Mouse (Mus musculus): ENCODE data around the gene Prtn3.
A peak's percentile ranks its signal among the peaks of the same experiment; 100 is the strongest.
"Not testable (repeated sequence)": the region's sequence is repeated elsewhere in the genome, so short reads cannot be mapped to it uniquely, and the experiment has no call there.

Prtn3 gene

DNA sequence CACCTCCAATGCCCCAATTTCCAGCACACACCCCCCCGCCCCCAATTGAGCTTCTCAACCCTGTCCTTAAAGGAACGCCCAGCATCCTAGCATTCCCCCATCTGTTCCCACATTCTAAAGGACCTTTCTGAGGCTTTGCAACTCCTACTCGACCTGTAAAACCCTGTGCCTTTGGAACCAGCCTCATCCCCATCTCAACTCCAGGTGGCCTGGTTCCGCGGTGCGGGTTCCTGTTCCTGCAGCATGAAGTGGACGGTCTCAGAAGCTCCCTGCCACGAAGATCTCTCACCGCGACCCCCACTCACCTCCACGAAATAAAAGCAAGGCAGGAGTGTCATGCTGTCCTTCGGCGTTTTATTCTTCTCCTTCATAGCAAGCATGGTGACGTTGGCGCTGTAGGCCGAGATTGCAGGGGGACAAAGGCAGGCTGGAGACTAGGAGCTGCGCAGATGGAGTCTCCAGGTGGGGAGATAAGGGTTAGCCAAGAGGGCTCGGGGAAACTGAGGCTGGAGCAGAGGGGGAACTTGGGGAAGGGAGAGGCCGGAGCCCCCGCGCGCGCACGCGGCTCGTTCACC lies 474 bp upstream of the Prtn3 start:
- no peak for DNase-seq (ENCODE audit: low read depth, low spot score)

DNA sequence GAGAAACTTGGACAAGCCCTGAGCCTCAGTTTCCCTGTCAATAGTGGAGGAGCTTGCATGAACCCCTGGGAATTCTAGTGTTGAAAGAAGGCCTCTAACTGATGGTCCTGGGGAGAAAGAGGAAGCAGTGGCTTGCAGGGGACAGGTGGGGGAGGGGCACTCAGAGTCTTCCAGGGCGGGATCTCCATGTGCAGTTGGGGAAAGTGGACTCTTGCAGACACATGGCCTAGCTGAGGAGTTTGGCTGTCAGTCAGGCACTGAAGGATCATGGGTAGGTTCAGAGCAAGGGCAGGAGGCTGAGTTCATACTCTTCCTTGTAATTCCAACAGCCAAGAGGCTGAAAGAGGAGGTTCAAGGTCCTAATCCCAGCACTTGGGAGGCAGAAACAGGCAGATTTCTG lies 2.9 kb downstream of the Prtn3 start:
- DNase-seq (ENCODE audit: low read depth, low spot score): no peak

DNA sequence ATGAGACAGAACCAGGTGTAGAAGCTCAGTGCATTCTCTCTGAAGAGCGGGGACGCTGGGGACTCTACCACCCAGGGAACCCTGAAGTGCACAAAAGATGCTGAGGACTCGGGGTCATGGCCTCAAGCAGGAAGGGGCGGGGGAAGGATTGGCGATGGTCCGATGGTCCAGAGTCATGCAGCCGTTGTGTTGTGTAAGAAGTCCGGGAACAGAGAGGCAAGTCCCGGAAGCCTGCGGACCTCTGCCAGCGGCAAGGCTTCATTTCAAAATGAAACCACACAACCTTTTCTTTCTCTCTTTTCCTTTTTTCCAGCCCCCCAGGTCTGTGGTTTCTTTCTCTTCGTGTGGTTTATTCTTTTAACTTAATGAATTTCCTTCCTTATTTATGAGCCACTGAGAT lies 3.5 kb downstream of the Prtn3 start:
- no peak for DNase-seq (ENCODE audit: low read depth, low spot score)

DNA sequence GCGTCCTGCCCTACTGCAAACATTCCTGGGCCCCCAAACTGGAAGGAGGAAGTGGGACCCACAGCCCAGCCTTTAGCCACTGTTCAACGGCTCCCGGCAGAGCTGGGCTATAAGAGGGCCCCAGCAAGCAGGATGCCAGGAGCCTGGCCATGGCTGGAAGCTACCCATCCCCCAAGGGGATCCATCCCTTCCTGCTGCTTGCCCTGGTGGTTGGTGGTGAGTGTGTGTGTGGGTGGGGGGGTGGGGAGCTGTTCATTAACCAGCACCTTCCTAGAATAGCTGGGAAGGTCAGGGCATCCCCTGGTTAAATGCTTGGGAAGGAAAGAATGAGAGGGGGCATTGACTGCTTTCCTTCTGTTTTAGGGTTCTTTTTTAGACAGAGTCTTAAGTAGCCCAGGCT lies 5.3 kb downstream of the Prtn3 start:
- DNase-seq (ENCODE audit: low read depth, low spot score): no peak

DNA sequence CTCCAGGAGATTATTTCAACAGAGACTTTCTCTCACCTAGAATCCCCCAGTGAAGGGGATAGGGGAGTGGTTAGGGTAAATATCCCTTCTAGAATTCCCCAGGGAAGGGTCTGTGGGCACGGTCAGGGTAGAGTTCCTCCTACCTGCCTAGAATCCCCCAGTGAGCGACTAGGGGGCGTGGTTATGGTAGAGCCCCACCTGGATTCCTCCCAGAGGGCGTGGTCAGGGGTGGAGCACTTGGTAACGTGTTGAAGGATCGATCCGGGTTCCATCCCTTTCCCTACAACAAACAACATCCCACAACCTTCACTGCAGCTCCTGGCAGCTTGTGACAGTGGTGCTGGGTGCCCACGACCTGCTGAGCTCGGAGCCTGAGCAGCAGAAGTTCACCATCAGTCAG lies 6.4 kb downstream of the Prtn3 start:
- no peak for DNase-seq (ENCODE audit: low read depth, low spot score)

DNA sequence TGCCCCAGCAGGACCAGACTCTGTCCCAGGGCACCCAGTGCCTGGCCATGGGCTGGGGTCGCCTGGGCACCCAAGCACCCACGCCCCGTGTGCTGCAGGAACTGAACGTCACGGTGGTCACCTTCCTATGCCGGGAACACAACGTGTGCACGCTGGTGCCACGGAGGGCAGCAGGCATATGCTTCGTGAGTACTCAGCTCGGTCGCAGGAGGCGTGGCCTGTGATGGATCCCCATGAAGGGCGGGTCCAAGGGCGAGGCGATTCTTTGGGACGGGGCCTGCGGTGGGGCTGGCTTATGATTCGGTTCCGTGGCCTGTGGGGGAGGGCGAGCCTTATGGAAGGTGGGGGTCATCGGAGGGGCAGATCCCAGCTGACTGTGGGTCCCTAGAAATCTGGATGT lies 7.7 kb downstream of the Prtn3 start:
- no peak for DNase-seq (ENCODE audit: low read depth, low spot score)

DNA sequence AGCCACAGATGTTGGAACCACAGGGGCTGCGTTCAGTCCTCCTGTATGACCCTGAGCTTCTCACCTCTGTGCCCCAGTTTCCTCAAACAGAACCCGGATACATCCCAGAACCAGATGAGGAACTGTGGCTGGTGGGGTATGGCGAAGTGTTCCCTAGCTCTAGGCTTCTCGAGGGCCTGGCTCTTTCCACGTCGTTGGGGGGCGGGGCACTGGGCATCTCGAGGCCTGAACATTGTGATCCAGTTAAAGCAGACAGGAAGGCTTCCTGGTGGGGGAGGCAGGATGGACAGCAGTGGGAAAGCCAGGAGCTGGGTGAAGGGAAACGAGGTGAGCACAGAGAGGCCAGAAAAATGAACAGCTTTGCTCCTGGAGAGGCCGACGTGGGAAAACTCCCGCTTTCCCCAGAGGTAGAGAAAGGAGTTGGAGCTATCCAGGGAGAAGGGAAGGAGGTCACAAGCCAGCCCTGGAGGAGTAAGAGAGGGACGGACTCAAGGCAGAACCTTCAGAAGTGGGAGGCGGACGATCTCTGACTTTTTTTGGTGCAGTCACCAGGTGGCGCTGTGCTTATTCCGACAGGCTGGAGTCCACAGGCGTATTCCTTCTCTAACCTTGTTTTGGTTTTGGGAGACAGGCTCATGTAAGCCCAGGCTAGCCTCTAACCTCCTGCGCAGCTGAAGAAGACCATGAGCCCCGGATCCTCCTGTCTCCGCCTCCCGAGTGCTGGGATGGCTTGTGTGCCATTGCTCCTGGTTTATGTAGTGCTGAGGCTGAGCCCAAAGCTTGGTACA lies 9.2 kb downstream of the Prtn3 start:
- DNase-seq (ENCODE audit: low read depth, low spot score): peak; percentile 73

DNA sequence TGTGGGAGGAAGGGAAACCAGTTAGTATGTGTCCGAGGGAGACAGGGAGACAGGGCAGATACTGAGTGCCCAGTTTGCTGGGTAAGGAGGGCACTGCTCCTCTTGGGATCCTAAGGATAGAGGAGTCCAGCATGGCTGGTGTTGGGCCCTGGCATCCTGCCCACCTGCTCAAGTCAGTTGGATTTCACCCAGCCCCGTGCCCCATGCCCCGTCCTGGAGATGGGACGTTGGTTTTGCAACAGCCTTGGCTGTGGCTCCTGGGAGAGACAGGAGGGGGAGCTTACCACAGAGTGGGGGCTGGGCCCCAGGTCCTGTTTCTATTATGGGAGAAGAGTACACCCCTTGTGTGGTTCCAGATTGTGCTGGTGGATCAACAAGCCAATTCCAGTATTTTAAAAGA lies 10.2 kb downstream of the Prtn3 start:
- DNase-seq (ENCODE audit: low read depth, low spot score): no peak

DNA sequence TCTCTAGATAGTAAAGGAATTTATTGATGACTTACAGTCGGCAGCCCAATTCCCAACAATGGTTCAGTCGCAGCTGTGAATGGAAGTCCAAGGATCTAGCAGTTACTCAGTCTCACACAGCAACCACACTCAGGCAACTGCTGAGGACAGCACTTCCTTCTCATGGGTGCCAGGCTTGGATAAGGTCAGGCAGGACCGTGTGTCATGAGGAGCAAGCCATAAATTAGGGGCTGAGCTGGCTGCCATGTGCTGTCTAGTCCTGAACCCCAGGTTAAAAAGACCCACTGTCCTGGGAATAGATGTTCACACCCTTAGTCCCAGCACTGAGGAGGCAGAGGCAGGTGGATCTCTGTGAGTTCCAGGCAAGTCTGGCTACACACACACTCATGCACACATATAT lies 10.7 kb downstream of the Prtn3 start:
- not testable (repeated sequence) for DNase-seq (ENCODE audit: low read depth, low spot score)

DNA sequence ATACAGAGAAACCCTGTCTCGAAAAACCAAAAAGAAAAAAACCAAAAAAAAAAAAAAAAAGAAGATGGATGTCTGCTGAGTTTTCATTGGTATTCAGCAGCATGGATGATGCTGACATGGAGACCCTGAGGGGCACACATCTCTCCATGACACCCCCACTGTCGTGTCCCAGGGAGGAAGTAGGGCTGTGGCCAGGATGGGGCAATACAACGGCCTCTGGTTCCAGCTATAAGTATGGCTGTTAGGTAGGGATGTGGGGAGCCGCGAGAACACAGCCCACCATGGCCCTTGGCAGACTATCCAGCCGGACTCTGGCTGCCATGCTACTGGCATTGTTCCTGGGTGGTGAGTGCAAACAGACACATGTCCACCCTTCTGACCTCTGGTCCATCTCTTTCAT lies 11.8 kb downstream of the Prtn3 start, which contains the start of gene Elane:
Elane (plus strand) TSS at position 194 of the 400 bp plus-strand sequence.
- DNase-seq (ENCODE audit: low read depth, low spot score): no peak

DNA sequence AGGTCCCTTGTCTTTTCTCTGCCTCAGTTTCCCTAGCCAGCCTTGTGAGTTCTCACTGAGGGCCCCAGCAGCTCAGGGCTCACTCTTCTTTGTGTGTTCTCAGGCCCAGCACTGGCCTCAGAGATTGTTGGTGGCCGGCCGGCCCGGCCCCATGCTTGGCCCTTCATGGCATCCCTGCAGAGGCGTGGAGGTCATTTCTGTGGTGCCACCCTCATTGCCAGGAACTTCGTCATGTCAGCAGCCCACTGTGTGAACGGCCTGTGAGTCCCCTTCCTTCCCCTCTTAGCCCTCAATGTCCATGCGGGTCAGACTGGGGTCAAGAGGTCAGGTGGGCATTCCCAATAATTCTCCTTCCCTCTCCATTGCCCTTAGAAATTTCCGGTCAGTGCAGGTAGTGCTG lies 12.3 kb downstream of the Prtn3 start:
- no peak for DNase-seq (ENCODE audit: low read depth, low spot score)

DNA sequence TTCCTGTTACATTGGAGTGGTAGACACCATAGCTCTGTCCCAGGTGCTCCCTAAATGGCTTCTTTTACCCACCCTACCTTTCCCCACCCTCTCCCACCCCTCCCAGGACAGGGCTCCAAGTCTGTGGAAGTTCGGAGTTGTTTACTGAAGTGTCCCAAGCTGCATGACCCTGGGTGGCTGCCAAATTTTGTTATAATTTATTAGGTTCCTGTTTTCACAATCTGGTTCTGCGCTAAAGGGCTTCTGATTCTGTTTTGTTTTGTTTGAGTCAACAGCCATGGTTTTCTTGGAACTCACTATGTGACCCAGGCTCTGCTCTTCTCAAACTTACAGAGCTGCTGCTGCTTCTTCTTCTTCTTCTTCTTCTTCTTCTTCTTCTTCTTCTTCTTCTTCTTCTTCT lies 15.1 kb downstream of the Prtn3 start:
- DNase-seq (ENCODE audit: low read depth, low spot score): no peak

DNA sequence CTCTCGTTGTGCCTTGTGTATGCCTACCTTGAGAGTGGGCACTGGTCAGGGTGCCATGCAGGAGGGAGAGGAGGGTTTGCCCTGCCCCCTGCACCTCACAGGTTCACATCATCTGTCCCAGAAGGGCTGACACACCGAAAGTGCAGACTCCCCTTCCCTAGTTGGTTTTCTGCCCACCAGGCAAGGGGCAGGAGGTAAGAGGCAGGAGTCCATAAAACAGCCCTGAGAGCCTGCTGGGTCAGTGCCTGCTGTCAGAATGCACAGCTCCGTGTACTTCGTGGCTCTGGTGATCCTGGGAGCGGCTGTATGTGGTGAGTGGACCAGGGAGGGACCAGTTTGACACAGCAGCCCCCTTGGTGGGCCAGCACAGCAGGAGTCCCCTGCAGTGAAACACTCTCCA lies 16.4 kb downstream of the Prtn3 start, which contains the start of gene Cfd:
Cfd (plus strand) TSS at position 184 of the 400 bp plus-strand sequence.
- DNase-seq (ENCODE audit: low read depth, low spot score): no peak

DNA sequence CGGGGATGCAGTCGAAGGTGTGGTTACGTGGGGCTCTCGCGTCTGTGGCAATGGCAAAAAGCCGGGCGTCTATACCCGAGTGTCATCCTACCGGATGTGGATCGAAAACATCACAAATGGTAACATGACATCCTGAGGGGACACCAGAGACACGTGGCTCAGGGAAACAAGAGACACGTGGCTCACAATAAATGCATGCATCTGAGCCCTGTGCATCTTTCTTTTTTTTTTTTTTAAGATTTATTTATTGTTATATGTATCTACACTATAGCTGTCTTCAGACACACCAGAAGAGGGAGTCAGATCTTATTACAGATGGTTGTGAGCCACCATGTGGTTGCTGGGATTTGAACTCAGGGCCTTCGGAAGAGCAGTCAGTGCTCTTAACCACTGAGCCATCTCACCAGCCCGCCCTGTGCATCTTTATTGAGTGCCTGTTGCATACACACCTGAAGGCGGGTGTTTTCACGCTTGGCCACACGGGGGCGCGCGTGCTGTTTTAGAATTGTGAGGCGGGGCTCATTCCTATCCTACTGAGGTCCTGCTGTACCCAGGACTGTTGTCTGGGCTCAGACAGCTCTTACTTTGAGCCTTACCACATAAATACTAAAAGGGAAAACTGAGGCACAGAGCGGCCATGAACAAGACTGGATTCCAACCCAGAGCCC lies 18.3 kb downstream of the Prtn3 start:
- DNase-seq (ENCODE audit: low read depth, low spot score): peak; percentile 80

DNA sequence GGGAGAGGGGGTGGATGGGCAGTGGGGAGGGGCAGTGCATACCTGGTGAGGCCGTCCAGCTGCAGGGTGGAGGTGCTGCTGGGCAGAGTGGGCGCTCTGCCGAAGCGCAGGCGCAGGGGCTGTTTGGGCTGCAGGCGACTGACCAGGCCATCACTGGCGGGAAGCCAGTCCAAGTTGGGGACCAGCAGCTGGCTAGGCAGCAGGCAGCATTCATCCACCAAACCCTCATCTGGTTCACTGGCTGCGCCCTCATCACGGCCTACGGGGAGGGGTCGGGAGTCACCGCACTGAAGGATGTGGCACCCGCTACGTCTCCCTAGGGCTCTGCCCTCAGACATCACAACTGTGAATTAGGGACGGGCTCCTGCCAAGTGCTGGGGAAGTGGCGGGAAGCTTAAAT lies 22.0 kb downstream of the Prtn3 start:
- no peak for DNase-seq (ENCODE audit: low read depth, low spot score)

DNA sequence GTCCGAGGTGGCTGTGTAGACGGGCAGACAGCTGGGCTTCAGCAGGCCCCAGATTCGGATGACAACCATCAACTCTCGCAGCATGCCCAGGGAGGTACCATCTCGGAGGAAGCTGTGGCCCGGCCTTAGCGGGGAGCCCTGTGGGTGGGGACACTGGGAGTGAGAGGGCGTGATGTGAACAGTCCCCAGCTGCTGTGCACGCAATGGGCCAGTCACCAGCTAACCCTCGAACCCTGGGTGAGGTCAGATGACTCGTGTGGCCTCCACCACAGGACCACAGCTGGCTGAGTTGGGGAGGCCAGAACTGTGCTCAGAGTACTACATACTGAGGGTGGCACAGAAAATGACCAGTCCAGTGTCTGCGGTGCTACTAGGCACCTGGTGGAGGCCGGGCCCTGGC lies 22.5 kb downstream of the Prtn3 start:
- no peak for DNase-seq (ENCODE audit: low read depth, low spot score)

DNA sequence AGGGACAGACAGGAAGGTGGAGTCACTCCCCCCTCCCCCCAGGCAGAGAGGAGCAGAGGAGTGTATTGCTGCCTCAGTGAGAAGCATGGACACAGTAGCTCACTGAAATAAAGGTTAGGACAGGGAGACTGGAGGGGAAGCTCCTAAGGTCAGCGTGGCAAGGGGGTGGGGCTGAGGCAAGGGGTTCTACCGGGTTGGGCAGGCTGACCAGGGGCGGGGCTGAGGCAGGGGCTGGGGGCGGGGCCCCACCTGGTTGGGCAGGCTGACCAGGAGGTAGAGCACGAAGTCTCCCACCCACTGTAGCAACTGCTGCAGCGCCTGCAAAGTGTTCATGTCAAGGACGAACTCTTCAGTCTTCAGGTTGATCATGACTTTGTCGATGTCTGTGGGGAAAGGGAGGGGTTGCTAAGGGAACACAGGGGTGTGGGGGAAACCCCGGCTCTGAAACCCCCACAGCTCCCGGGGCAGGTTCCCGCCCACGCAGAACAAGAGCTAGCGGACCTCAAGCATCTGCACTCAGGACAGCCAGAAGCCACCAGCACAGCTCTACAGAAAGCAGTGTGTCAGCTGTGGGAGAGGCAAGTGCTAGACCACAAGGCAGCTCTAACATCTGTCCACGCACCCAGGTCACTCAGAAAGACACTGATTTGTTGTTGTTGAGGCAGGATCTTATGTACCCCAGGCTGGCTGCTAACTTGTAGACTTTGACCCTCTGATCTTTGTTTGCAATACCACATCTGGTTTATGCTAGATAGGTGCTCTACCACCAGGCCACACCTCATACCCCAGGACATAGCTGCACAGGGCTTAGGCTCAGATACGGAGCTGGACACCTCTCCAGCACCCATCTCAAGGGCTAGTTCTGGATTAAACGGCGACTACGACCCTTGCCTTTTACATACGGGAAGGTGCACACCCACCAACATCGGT lies 23.3 kb downstream of the Prtn3 start:
- DNase-seq (ENCODE audit: low read depth, low spot score): peak; percentile 60

DNA sequence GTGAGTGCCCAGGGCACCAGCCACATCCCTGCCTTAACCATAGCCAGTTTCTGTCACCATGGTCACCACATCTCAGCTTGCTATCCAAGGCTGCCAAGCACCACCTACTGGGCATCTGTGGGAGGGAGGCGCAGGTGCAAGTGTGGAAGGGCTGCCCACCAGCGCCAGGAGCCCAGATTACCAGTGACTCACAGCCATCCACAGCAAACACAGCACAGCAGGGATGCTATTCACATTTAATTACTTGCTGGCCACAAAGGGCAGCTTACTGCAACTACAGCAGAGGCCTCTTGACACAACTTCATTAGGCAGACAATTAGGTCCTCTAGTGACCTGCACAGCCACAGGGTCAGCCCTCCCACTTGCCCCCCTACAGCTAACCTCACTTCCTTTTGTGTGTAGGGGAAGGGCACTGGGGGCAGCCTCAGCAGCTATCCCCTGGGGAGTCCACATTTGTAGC lies 26.7 kb downstream of the Prtn3 start:
- DNase-seq (ENCODE audit: low read depth, low spot score): no peak

DNA sequence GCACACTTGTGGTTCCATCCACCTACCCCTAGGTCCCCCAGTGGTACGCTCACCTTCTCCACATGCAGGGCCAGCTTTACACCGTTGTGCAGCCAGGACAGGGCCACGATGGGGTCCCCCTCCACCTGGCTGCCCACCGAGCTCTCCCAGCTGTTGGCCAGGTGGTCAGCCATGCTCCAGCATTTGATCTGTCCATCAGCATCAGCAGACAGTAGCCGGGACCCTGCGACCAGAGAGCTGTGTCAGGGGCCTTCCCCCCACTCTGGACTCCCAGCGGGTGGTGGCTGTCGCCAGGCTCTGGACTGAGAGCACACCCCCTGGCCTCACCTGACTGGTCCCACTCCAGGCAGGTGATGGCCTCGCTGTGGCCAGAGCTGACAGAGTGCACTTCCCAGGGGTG lies 32.4 kb downstream of the Prtn3 start:
- DNase-seq (ENCODE audit: low read depth, low spot score): no peak

DNA sequence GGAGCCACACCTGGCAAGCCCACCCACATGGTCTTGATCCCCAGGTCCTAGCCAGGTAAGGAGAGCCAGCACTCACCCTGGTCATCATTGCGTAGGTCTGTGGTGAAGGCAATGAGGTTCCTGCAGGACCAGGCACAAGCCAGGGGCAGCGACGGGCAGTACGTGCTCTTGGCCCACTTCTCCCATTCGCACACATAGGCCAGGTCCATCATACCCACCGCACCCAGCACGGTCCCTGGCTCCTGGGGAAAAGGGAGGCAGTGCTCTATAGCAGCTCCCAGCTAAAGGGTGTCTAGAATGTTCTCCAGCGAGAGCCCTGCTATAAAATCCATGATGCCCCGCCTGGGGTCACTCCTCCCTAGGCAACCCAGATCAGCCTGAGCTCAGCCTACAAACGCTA lies 33.1 kb downstream of the Prtn3 start:
- DNase-seq (ENCODE audit: low read depth, low spot score): no peak

Data from CD4-positive helper T cell, adult 2 months (primary cell).